Mouse (Mus musculus) spleen, adult 2 months (tissue): Measurements from ENCODE around the gene Arid3b. TPM values are rescaled to one million over a fixed set of nuclear protein-coding genes. Genes with fewer than 3 reads are reported as not detected.
A peak's percentile ranks its signal among the peaks of the same experiment; 100 is the strongest.
"Not testable (repeated sequence)": the region's sequence is repeated elsewhere in the genome, so short reads cannot be mapped to it uniquely, and the experiment has no call there.

ENCODE experiments used
- DNase-seq, 2 experiments: peaks; one replicate each; pipeline versions ENCODE4 v3.0.0 to v3.0.0-alpha.2; 2012 to 2021; ENCODE audit warnings: low spot score in 2 of 2, low read depth in 1 of 2
- H3K27ac ChIP-seq: fragments of 200-500 bp; 2 replicates; pipeline ENCODE4 v1.5.1; 2012; ENCODE audit warnings: low read length, inconsistent platforms; ENCODE audit not compliant: insufficient read depth
- H3K27me3 ChIP-seq: fragments of 200-500 bp; 2 replicates; pipeline ENCODE4 v1.6.1; 2012; ENCODE audit warnings: mild to moderate bottlenecking, moderate library complexity, low read length, inconsistent platforms; ENCODE audit not compliant: control insufficient read depth, insufficient read depth
- H3K36me3 ChIP-seq: fragments of 200-500 bp; 2 replicates; pipeline ENCODE4 v1.6.1; 2012; ENCODE audit warnings: mild to moderate bottlenecking, low read length, inconsistent platforms; ENCODE audit not compliant: control insufficient read depth, insufficient read depth
- H3K4me1 ChIP-seq: fragments of 200-500 bp; 2 replicates; pipeline ENCODE4 v1.6.1; 2011; ENCODE audit warnings: inconsistent platforms; ENCODE audit not compliant: control insufficient read depth, insufficient read depth, insufficient read length
- H3K4me3 ChIP-seq: fragments of 200-500 bp; 2 replicates; pipeline ENCODE4 v1.5.1; 2011; ENCODE audit warnings: mild to moderate bottlenecking, inconsistent platforms; ENCODE audit not compliant: insufficient read depth, insufficient read length; ENCODE audit errors: extremely low read depth
- CTCF ChIP-seq: fragments of 200-500 bp; IDR thresholded peaks from 2 replicates; pipeline ENCODE4 v1.5.1; 2011; ENCODE audit warnings: mild to moderate bottlenecking, inconsistent platforms; ENCODE audit not compliant: insufficient read depth, insufficient read length, insufficient replicate concordance; ENCODE audit errors: extremely low read depth
- POLR2A ChIP-seq: fragments of 200-500 bp; IDR thresholded peaks from 2 replicates; pipeline ENCODE4 v1.6.1; 2011; ENCODE audit warnings: low read depth, low read length, inconsistent platforms
- WGBS: fragments of 180-500 bp; shearing (Covaris S2); methylation state at CpG from one replicate; pipeline ENCODE4 v1.1.7; 2018; 5-methylcytosine and 5-hydroxymethylcytosine counted together
- polyA plus RNA-seq: library from polyadenylated mRNA; depleted of rRNA; stranded (reverse); fragments of >200 nt; gene quantifications from 2 replicates; pipeline ENCODE4 v1.2.3, GENCODE M21; 2012; rRNA removed

The Arid3b gene
- 35.2 and 38.6 TPM in 2 replicates for polyA plus RNA-seq

- Histone ChIP-seq H3K4me1 (peaks cover 15% of the 10 kb centered on the region; the same call in 1 of the 2 replicates), H3K27ac (peak within 1 kb of the TSS; percentile 86), H3K36me3 (peaks cover 3% of the 10 kb centered on the region; the same call in 1 of the 2 replicates), H3K27me3 (no peaks in the 10 kb centered on the region), H3K4me3 (peak within 1 kb of the TSS; percentile 92)
- DNase-seq, result peak; percentile 90 to 94
- TF ChIP-seq POLR2A (peak; percentile 73), CTCF (no peak)
- WGBS, result under 1% methylated on average over 43 of the region's 45 CpGs
Observed at GRCm38 (mm10) chr9:57836581-57837170, at the start of gene Arid3b. TSS of gene Arid3b (minus strand) at chr9:57836793.

GRCm38 (mm10) chr9:57883413-57883812 is 46.8 kb upstream of the Arid3b start:
- no peaks in the 10 kb centered on the region for H3K27me3 ChIP-seq
- peaks cover 3% of the 10 kb centered on the region; the same call in 1 of the 2 replicates for H3K4me1 ChIP-seq
- H3K4me3 ChIP-seq, result no peak overlapping the region
- H3K36me3 ChIP-seq, result no peaks in the 10 kb centered on the region
- H3K27ac ChIP-seq, result no peak overlapping the region
- WGBS, result 83% methylated on average over 1 of the region's 1 CpGs
- TF ChIP-seq POLR2A (no peak), CTCF (no peak)
- no peak for DNase-seq

GRCm38 (mm10) chr9:57881781-57882180 is 45.2 kb upstream of the Arid3b start:
- 73% methylated on average over 2 of the region's 2 CpGs for WGBS
- not testable (repeated sequence) for H3K36me3 ChIP-seq, DNase-seq, H3K27me3 ChIP-seq, H3K4me1 ChIP-seq, H3K27ac ChIP-seq, H3K4me3 ChIP-seq

- WGBS, result 45% methylated on average over 4 of the region's 4 CpGs
- no peaks in the 10 kb centered on the region for H3K27me3 ChIP-seq
- DNase-seq, result no peak
- no peak for TF ChIP-seq CTCF
- TF ChIP-seq POLR2A, result no peak
- no peaks in the 10 kb centered on the region for H3K36me3 ChIP-seq
- H3K27ac ChIP-seq, result no peak overlapping the region
- no peaks in the 10 kb centered on the region for H3K4me1 ChIP-seq
- no peak overlapping the region for H3K4me3 ChIP-seq
Observed at GRCm38 (mm10) chr9:57880278-57880677, 43.7 kb upstream of the Arid3b start.

- Histone ChIP-seq H3K4me3 (no peak overlapping the region), H3K36me3 (no peaks in the 10 kb centered on the region), H3K4me1 (no peaks in the 10 kb centered on the region), H3K27me3 (no peaks in the 10 kb centered on the region), H3K27ac (no peak overlapping the region)
- 56% methylated on average over 3 of the region's 3 CpGs for WGBS
- DNase-seq, result no peak
- TF ChIP-seq CTCF (no peak), POLR2A (no peak)
Observed at GRCm38 (mm10) chr9:57879213-57879612, 42.6 kb upstream of the Arid3b start.

- WGBS, result 78% methylated on average over 3 of the region's 3 CpGs
Observed at GRCm38 (mm10) chr9:57874994-57875393, 38.4 kb upstream of the Arid3b start.

GRCm38 (mm10) chr9:57874134-57874533 is 37.5 kb upstream of the Arid3b start:
- DNase-seq, result no peak
- Histone ChIP-seq H3K27me3 (no peaks in the 10 kb centered on the region), H3K4me3 (no peak overlapping the region), H3K4me1 (peaks cover 2% of the 10 kb centered on the region; the same call in 1 of the 2 replicates), H3K36me3 (no peaks in the 10 kb centered on the region), H3K27ac (no peak overlapping the region)
- WGBS, result 49% methylated on average over 5 of the region's 5 CpGs
- no peak for TF ChIP-seq CTCF
- no peak for TF ChIP-seq POLR2A

More at GRCm38 (mm10) chr9:57874994-57875393, 38.4 kb upstream of the Arid3b start:
- H3K27me3 ChIP-seq, result no peaks in the 10 kb centered on the region
- TF ChIP-seq CTCF (no peak), POLR2A (no peak)
- H3K4me1 ChIP-seq, result peaks cover 2% of the 10 kb centered on the region; the same call in 1 of the 2 replicates
- DNase-seq, result no peak
- no peaks in the 10 kb centered on the region for H3K36me3 ChIP-seq
- H3K4me3 ChIP-seq, result no peak overlapping the region
- H3K27ac ChIP-seq, result no peak overlapping the region
